Mouse (Mus musculus): ENCODE data around the gene Sntb2. TPM values are rescaled to one million over a fixed set of nuclear protein-coding genes. Genes with fewer than 3 reads are reported as not detected.

Sntb2 gene
- polyA plus RNA-seq, 1 experiment from 2014 or later, result 9.9 TPM

GRCm38 (mm10) chr8:106935899-106936477 lies 438 bp downstream of the Sntb2 start:
- Histone ChIP-seq H3K4me1 (replicated peaks; ENCODE audit: control insufficient read depth, insufficient read depth, low read length) (peaks cover 5% of the 10 kb centered on the region), H3K36me3 (ENCODE audit: control insufficient read depth, insufficient read depth, low read length) (no peaks in the 10 kb centered on the region), H3K9ac (ENCODE audit: low read depth, low read length) (peak overlapping the region; percentile 91), H3K4me2 (replicated peaks; ENCODE audit: low read depth, low read length) (peak overlapping the region; percentile 81), H3K27ac (ENCODE audit: low read depth, low read length) (peak overlapping the region; percentile 87), H3K4me3 (ENCODE audit: low read depth, low read length) (peak overlapping the region; percentile 90), H3K27me3 (ENCODE audit: control insufficient read depth, insufficient read depth, low read length) (no peaks in the 10 kb centered on the region; the same call in 1 of the 2 replicates), H3K9me3 (ENCODE audit: control insufficient read depth, low read length) (no peaks in the 10 kb centered on the region)
- under 1% methylated on average over 57 of the region's 76 CpGs for WGBS
- DNase-seq (ENCODE audit: low spot score) (no peak), ATAC-seq (ENCODE audit: low FRiP score) (peak; percentile 79)

GRCm38 (mm10) chr8:106936478-106937051 lies 1.0 kb downstream of the Sntb2 start:
- no peaks in the 10 kb centered on the region for H3K36me3 ChIP-seq (ENCODE audit: control insufficient read depth, insufficient read depth, low read length)
- H3K27ac ChIP-seq (ENCODE audit: low read depth, low read length), result no peak overlapping the region; the same call in 1 of the 2 replicates
- H3K9me3 ChIP-seq (ENCODE audit: control insufficient read depth, low read length), result no peaks in the 10 kb centered on the region
- H3K9ac ChIP-seq (ENCODE audit: low read depth, low read length), result peak overlapping the region; percentile 91
- WGBS, result 1% methylated on average over 26 of the region's 26 CpGs
- no peaks in the 10 kb centered on the region; the same call in 1 of the 2 replicates for H3K27me3 ChIP-seq (ENCODE audit: control insufficient read depth, insufficient read depth, low read length)
- H3K4me3 ChIP-seq (ENCODE audit: low read depth, low read length), result peak overlapping the region; percentile 90
- DNase-seq (ENCODE audit: low spot score) (peak; percentile 65), ATAC-seq (ENCODE audit: low FRiP score) (no peak; the same call in 1 of the 2 replicates)
- H3K4me1 ChIP-seq (replicated peaks; ENCODE audit: control insufficient read depth, insufficient read depth, low read length), result peaks cover 5% of the 10 kb centered on the region
- peak overlapping the region; percentile 81 for H3K4me2 ChIP-seq (replicated peaks; ENCODE audit: low read depth, low read length)

- Histone ChIP-seq H3K4me2 (replicated peaks; ENCODE audit: low read depth, low read length) (peak overlapping the region; percentile 81), H3K9ac (ENCODE audit: low read depth, low read length) (peak overlapping the region; percentile 91), H3K9me3 (ENCODE audit: control insufficient read depth, low read length) (no peaks in the 10 kb centered on the region), H3K4me3 (ENCODE audit: low read depth, low read length) (peak overlapping the region; percentile 90), H3K36me3 (ENCODE audit: control insufficient read depth, insufficient read depth, low read length) (no peaks in the 10 kb centered on the region), H3K27ac (ENCODE audit: low read depth, low read length) (no peak overlapping the region), H3K27me3 (ENCODE audit: control insufficient read depth, insufficient read depth, low read length) (no peaks in the 10 kb centered on the region; the same call in 1 of the 2 replicates), H3K4me1 (replicated peaks; ENCODE audit: control insufficient read depth, insufficient read depth, low read length) (peaks cover 5% of the 10 kb centered on the region)
- ATAC-seq (ENCODE audit: low FRiP score) (no peak), DNase-seq (ENCODE audit: low spot score) (no peak)
- WGBS, result 46% methylated on average over 14 of the region's 14 CpGs
These were observed 1.7 kb downstream of the Sntb2 start for GRCm38 (mm10) chr8:106937081-106937800.

GRCm38 (mm10) chr8:106941806-106942205 lies 6.3 kb downstream of the Sntb2 start:
- H3K36me3 ChIP-seq (ENCODE audit: control insufficient read depth, insufficient read depth, low read length), result no peaks in the 10 kb centered on the region
- ATAC-seq (ENCODE audit: low FRiP score), result no peak
- H3K4me3 ChIP-seq (ENCODE audit: low read depth, low read length), result no peak overlapping the region
- H3K27me3 ChIP-seq (ENCODE audit: control insufficient read depth, insufficient read depth, low read length), result no peaks in the 10 kb centered on the region
- peaks cover 5% of the 10 kb centered on the region; the same call in 1 of the 2 replicates for H3K4me1 ChIP-seq (replicated peaks; ENCODE audit: control insufficient read depth, insufficient read depth, low read length)
- no peaks in the 10 kb centered on the region for H3K9me3 ChIP-seq (ENCODE audit: control insufficient read depth, low read length)
- no peak overlapping the region for H3K27ac ChIP-seq (ENCODE audit: low read depth, low read length)
- no peak overlapping the region for H3K9ac ChIP-seq (ENCODE audit: low read depth, low read length)
- DNase-seq (ENCODE audit: low spot score), result no peak
- WGBS, result 92% methylated on average over 3 of the region's 3 CpGs
- no peak overlapping the region for H3K4me2 ChIP-seq (replicated peaks; ENCODE audit: low read depth, low read length)

GRCm38 (mm10) chr8:106943874-106944418 lies 8.4 kb downstream of the Sntb2 start:
- Histone ChIP-seq H3K9me3 (ENCODE audit: control insufficient read depth, low read length) (no peaks in the 10 kb centered on the region), H3K27me3 (ENCODE audit: control insufficient read depth, insufficient read depth, low read length) (no peaks in the 10 kb centered on the region), H3K36me3 (ENCODE audit: control insufficient read depth, insufficient read depth, low read length) (no peaks in the 10 kb centered on the region), H3K27ac (ENCODE audit: low read depth, low read length) (no peak overlapping the region), H3K4me3 (ENCODE audit: low read depth, low read length) (no peak overlapping the region), H3K4me2 (replicated peaks; ENCODE audit: low read depth, low read length) (no peak overlapping the region), H3K4me1 (replicated peaks; ENCODE audit: control insufficient read depth, insufficient read depth, low read length) (no peaks in the 10 kb centered on the region), H3K9ac (ENCODE audit: low read depth, low read length) (no peak overlapping the region)
- WGBS, result 94% methylated on average over 3 of the region's 3 CpGs
- ATAC-seq (ENCODE audit: low FRiP score) (no peak), DNase-seq (ENCODE audit: low spot score) (no peak)

GRCm38 (mm10) chr8:106944756-106945155 lies 9.2 kb downstream of the Sntb2 start:
- no peak overlapping the region for H3K4me3 ChIP-seq (ENCODE audit: low read depth, low read length)
- H3K9ac ChIP-seq (ENCODE audit: low read depth, low read length), result no peak overlapping the region
- no peak for ATAC-seq (ENCODE audit: low FRiP score)
- H3K4me1 ChIP-seq (replicated peaks; ENCODE audit: control insufficient read depth, insufficient read depth, low read length), result no peaks in the 10 kb centered on the region
- no peak for DNase-seq (ENCODE audit: low spot score)
- no peak overlapping the region for H3K4me2 ChIP-seq (replicated peaks; ENCODE audit: low read depth, low read length)
- no peak overlapping the region for H3K27ac ChIP-seq (ENCODE audit: low read depth, low read length)
- no peaks in the 10 kb centered on the region for H3K27me3 ChIP-seq (ENCODE audit: control insufficient read depth, insufficient read depth, low read length)
- WGBS, result 81% methylated on average over 3 of the region's 3 CpGs
- H3K36me3 ChIP-seq (ENCODE audit: control insufficient read depth, insufficient read depth, low read length), result no peaks in the 10 kb centered on the region
- H3K9me3 ChIP-seq (ENCODE audit: control insufficient read depth, low read length), result no peaks in the 10 kb centered on the region

- ATAC-seq (ENCODE audit: low FRiP score), result no peak
- H3K27ac ChIP-seq (ENCODE audit: low read depth, low read length), result no peak overlapping the region
- 81% methylated on average over 3 of the region's 3 CpGs for WGBS
These were observed 13.2 kb downstream of the Sntb2 start for GRCm38 (mm10) chr8:106948678-106949243.

GRCm38 (mm10) chr8:106951707-106952106 lies 16.2 kb downstream of the Sntb2 start:
- whole genome bisulfite sequencing, result 72% methylated on average over 4 of the region's 4 CpGs
- H3K27me3 ChIP-seq (ENCODE audit: control insufficient read depth, insufficient read depth, low read length), result no peaks in the 10 kb centered on the region

More at GRCm38 (mm10) chr8:106948678-106949243, 13.2 kb downstream of the Sntb2 start:
- H3K27me3 ChIP-seq (ENCODE audit: control insufficient read depth, insufficient read depth, low read length), result no peaks in the 10 kb centered on the region
- H3K4me3 ChIP-seq (ENCODE audit: low read depth, low read length), result no peak overlapping the region
- no peaks in the 10 kb centered on the region for H3K9me3 ChIP-seq (ENCODE audit: control insufficient read depth, low read length)
- H3K4me1 ChIP-seq (replicated peaks; ENCODE audit: control insufficient read depth, insufficient read depth, low read length), result no peaks in the 10 kb centered on the region
- H3K36me3 ChIP-seq (ENCODE audit: control insufficient read depth, insufficient read depth, low read length), result no peaks in the 10 kb centered on the region
- DNase-seq (ENCODE audit: low spot score), result no peak
- no peak overlapping the region for H3K9ac ChIP-seq (ENCODE audit: low read depth, low read length)
- H3K4me2 ChIP-seq (replicated peaks; ENCODE audit: low read depth, low read length), result no peak overlapping the region

More at GRCm38 (mm10) chr8:106951707-106952106, 16.2 kb downstream of the Sntb2 start:
- Histone ChIP-seq H3K36me3 (ENCODE audit: control insufficient read depth, insufficient read depth, low read length) (no peaks in the 10 kb centered on the region), H3K9ac (ENCODE audit: low read depth, low read length) (no peak overlapping the region), H3K4me1 (replicated peaks; ENCODE audit: control insufficient read depth, insufficient read depth, low read length) (no peaks in the 10 kb centered on the region), H3K27ac (ENCODE audit: low read depth, low read length) (no peak overlapping the region), H3K9me3 (ENCODE audit: control insufficient read depth, low read length) (no peaks in the 10 kb centered on the region), H3K4me3 (ENCODE audit: low read depth, low read length) (no peak overlapping the region), H3K4me2 (replicated peaks; ENCODE audit: low read depth, low read length) (no peak overlapping the region)
- ATAC-seq (ENCODE audit: low FRiP score), result no peak
- DNase-seq (ENCODE audit: low spot score), result no peak

Measured in hindbrain, embryonic 11.5 days (tissue).